Comparison of ENCODE assay signal across 9 mouse cellular contexts in genomic region chr4:150264903-150265302, GRCm38 (mm10). TPM values are rescaled to one million over a fixed set of nuclear protein-coding genes. Genes with fewer than 3 reads are reported as not detected.
A peak's percentile ranks its signal among the peaks of the same experiment; 100 is the strongest.
DNase-seq lines count a peak whose midpoint lies in the region; ATAC-seq and TF ChIP-seq lines count a peak whose summit lies in the region.
"Had no signal": no experiment of that assay in that cellular context is flagged by ENCODE, and none has a peak within 500 bp of the region (broad histone marks: within the 10 kb centered on the region; RNA-seq: fewer than 3 reads in every experiment).

No protein-coding gene starts in this region.

- no peak overlapping the region for H3K4me3 ChIP-seq in forebrain, embryonic 11.5 days (ENCODE audit: low read depth, low read length)
- H3K4me3 ChIP-seq in forebrain, embryonic 15.5 days = no peak overlapping the region
- no peak overlapping the region for H3K4me3 ChIP-seq in kidney, embryonic 15.5 days (replicated peaks)
- no peak overlapping the region for H3K4me3 ChIP-seq in olfactory bulb, adult 2 months (ENCODE audit: insufficient read depth, low read depth, low read length)
- H3K4me3 ChIP-seq: liver, embryonic 13.5 days had no signal

- TF ChIP-seq POLR2A in olfactory bulb, adult 2 months (IDR thresholded peaks at IDR 0.05; ENCODE audit: insufficient read depth, low read depth, low read length) = no peak

- no peaks in the 10 kb centered on the region for H3K27me3 ChIP-seq in forebrain, embryonic 11.5 days (ENCODE audit: control insufficient read depth, insufficient read depth, low read length)
- no peaks in the 10 kb centered on the region for H3K27me3 ChIP-seq in forebrain, embryonic 15.5 days
- no peaks in the 10 kb centered on the region for H3K27me3 ChIP-seq in kidney, embryonic 15.5 days

- no peaks in the 10 kb centered on the region for H3K9me3 ChIP-seq in forebrain, embryonic 11.5 days (ENCODE audit: control insufficient read depth, low read length)
- H3K9me3 ChIP-seq in forebrain, embryonic 15.5 days = no peaks in the 10 kb centered on the region
- H3K9me3 ChIP-seq in kidney, embryonic 15.5 days (replicated peaks) = no peaks in the 10 kb centered on the region
- H3K9me3 ChIP-seq: liver, embryonic 13.5 days had no signal

- peak; percentile 61 for DNase-seq in forebrain, embryonic 11.5 days (ENCODE audit: low spot score)
- DNase-seq in retina, postnatal 1 day = peak; percentile 59
- DNase-seq in retina, embryonic 14.5 days (ENCODE audit: low spot score) = no peak
- DNase-seq in adrenal gland, postnatal 25 days = no peak
- DNase-seq in yolk sac, embryonic 10.5 days (ENCODE audit: low spot score) = no peak
- DNase-seq: liver, embryonic 13.5 days had no signal

- H3K4me1 ChIP-seq in forebrain, embryonic 11.5 days (replicated peaks; ENCODE audit: control insufficient read depth, insufficient read depth, low read length) = 0 out of 2 replicates have a peak, but pooled peaks cover 3% of the 10 kb centered on the region
- no peaks in the 10 kb centered on the region for H3K4me1 ChIP-seq in forebrain, embryonic 15.5 days
- peaks cover 41% of the 10 kb centered on the region for H3K4me1 ChIP-seq in kidney, embryonic 15.5 days
- H3K4me1 ChIP-seq in olfactory bulb, adult 2 months (ENCODE audit: control insufficient read depth, insufficient read depth, low read length) = peaks cover 34% of the 10 kb centered on the region

- no peak overlapping the region for H3K27ac ChIP-seq in forebrain, embryonic 11.5 days (ENCODE audit: low read depth, low read length)
- H3K27ac ChIP-seq in forebrain, embryonic 15.5 days (replicated peaks) = no peak overlapping the region
- peak overlapping the region; percentile 56; the same call in 1 of the 2 replicates for H3K27ac ChIP-seq in kidney, embryonic 15.5 days
- H3K27ac ChIP-seq in olfactory bulb, adult 2 months (ENCODE audit: insufficient read depth, low read depth, low read length) = peak overlapping the region; percentile 46
- H3K27ac ChIP-seq: liver, embryonic 13.5 days had no signal

- ATAC-seq in forebrain, embryonic 11.5 days (replicated peaks; ENCODE audit: low FRiP score) = no peak
- ATAC-seq in forebrain, embryonic 15.5 days (replicated peaks) = no peak
- ATAC-seq in kidney, embryonic 15.5 days (replicated peaks; ENCODE audit: low FRiP score) = no peak

- TF ChIP-seq CTCF in olfactory bulb, adult 2 months (IDR thresholded peaks at IDR 0.05; ENCODE audit: insufficient read depth, low read depth, low read length) = no peak

- H3K9ac ChIP-seq in forebrain, embryonic 11.5 days (ENCODE audit: low read length) = no peak overlapping the region
- no peak overlapping the region for H3K9ac ChIP-seq in forebrain, embryonic 15.5 days (replicated peaks)
- H3K9ac ChIP-seq in kidney, embryonic 15.5 days = no peak overlapping the region
- H3K9ac ChIP-seq: liver, embryonic 13.5 days had no signal

- H3K36me3 ChIP-seq in forebrain, embryonic 11.5 days (ENCODE audit: control insufficient read depth, insufficient read depth, low read length) = no peaks in the 10 kb centered on the region
- no peaks in the 10 kb centered on the region for H3K36me3 ChIP-seq in forebrain, embryonic 15.5 days
- no peaks in the 10 kb centered on the region for H3K36me3 ChIP-seq in kidney, embryonic 15.5 days
- H3K36me3 ChIP-seq: liver, embryonic 13.5 days had no signal

- 50% methylated on average over 7 of the region's 7 CpGs for WGBS in forebrain, embryonic 11.5 days
- 53% methylated on average over 7 of the region's 7 CpGs for WGBS in forebrain, embryonic 15.5 days
- 56% methylated on average over 7 of the region's 7 CpGs for WGBS in kidney, embryonic 15.5 days
- WGBS in olfactory bulb, adult 2 months = 63% methylated on average over 7 of the region's 7 CpGs

- H3K4me2 ChIP-seq in forebrain, embryonic 11.5 days (ENCODE audit: low read depth, low read length, severe bottlenecking) = no peak overlapping the region
- H3K4me2 ChIP-seq in forebrain, embryonic 15.5 days (replicated peaks) = no peak overlapping the region
- no peak overlapping the region for H3K4me2 ChIP-seq in kidney, embryonic 15.5 days
- H3K4me2 ChIP-seq: liver, embryonic 13.5 days had no signal

RNA-seq across cellular contexts. Expression of gene Rere, which starts 16.5 kb away (rescaled TPM):
- polyA plus RNA-seq in forebrain, embryonic 11.5 days (2014; fragmentation: Nextera tagmentation; extraction: Ambion mirVana) = 51.6 and 56.2 TPM in 2 replicates
- 26.6 and 32.0 TPM in 2 replicates for polyA plus RNA-seq in forebrain, embryonic 15.5 days (2015; fragmentation: Nextera tagmentation; extraction: Ambion mirVana)
- 35.1 and 36.5 TPM in 2 replicates for polyA plus RNA-seq in kidney, embryonic 15.5 days (2015; fragmentation: Nextera tagmentation; extraction: Ambion mirVana)
- polyA plus RNA-seq in olfactory bulb, adult 2 months (2012; ENCODE audit: insufficient read depth, insufficient read length, low replicate concordance, missing spikeins) = 249 and 288 TPM in 2 replicates
- 158 and 177 TPM in 2 replicates for total RNA-seq in adrenal gland, postnatal 25 days (2021)

RNA-seq across cellular contexts. Expression of gene Eno1, which starts 28.4 kb away (rescaled TPM):
- 1,858 and 1,977 TPM in 2 replicates for polyA plus RNA-seq in forebrain, embryonic 11.5 days (2014; fragmentation: Nextera tagmentation; extraction: Ambion mirVana)
- polyA plus RNA-seq in forebrain, embryonic 15.5 days (2015; fragmentation: Nextera tagmentation; extraction: Ambion mirVana) = 953 and 957 TPM in 2 replicates
- polyA plus RNA-seq in kidney, embryonic 15.5 days (2015; fragmentation: Nextera tagmentation; extraction: Ambion mirVana) = 1,865 and 1,947 TPM in 2 replicates
- polyA plus RNA-seq in olfactory bulb, adult 2 months (2012; ENCODE audit: insufficient read depth, insufficient read length, low replicate concordance, missing spikeins) = 1,081 TPM in 1 of 2 replicates, not detected in the other
- 428 and 430 TPM in 2 replicates for total RNA-seq in adrenal gland, postnatal 25 days (2021)

Comparison
In these comparisons a context has a peak if more than half of its experiments do, and no peak if none do; other contexts are left out.
1. DNase-seq: peak in forebrain, embryonic 11.5 days (single experiment) and retina, postnatal 1 day (single experiment); none in retina, embryonic 14.5 days (single experiment), adrenal gland, postnatal 25 days (single experiment) and yolk sac, embryonic 10.5 days (single experiment).
2. H3K27ac ChIP-seq: peak in kidney, embryonic 15.5 days (single experiment) and olfactory bulb, adult 2 months (single experiment); none in forebrain, embryonic 11.5 days (single experiment) and forebrain, embryonic 15.5 days (single experiment).